ENCODE assay signal across 19 mouse cellular contexts in the genomic region with DNA sequence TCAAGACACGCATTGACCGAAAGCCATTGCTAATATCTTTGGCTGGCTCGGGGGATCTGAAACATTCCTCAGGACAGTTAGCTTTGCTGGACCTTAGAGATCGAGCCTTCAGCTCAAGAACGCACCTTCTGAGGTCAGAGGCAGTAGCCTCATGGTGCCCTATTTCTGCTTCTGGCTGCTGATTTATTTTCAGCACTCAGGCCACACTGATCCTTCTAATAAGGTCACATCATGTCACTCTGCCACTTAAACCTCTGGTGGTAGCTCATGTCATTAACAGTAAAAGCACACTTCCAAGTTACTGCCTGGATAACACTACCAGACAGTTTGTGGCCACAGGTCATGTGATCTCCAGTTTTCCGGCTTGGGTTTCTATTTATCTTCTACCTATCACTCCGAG.
DNase-seq lines count a peak whose midpoint lies in the region; ATAC-seq and TF ChIP-seq lines count a peak whose summit lies in the region.
"Had no signal": no experiment of that assay in that cellular context is flagged by ENCODE, and none has a peak within 500 bp of the region (broad histone marks: within the 10 kb centered on the region; RNA-seq: fewer than 3 reads in every experiment).

No protein-coding gene starts in this region.

- no peak overlapping the region for H3K27ac ChIP-seq in gastrocnemius, adult 2 months
- H3K27ac ChIP-seq in heart, embryonic 12.5 days (ENCODE audit: poor library complexity, severe bottlenecking): no peak overlapping the region
- no peak overlapping the region for H3K27ac ChIP-seq in heart, postnatal 0 days (ENCODE audit: low read depth)
- H3K27ac ChIP-seq in hindbrain, embryonic 13.5 days: no peak overlapping the region
- H3K27ac ChIP-seq: embryonic facial prominence, embryonic 12.5 days; forebrain, embryonic 15.5 days; hindbrain, embryonic 10.5 days; hindbrain, embryonic 15.5 days; kidney, embryonic 15.5 days had no signal

- H3K9ac ChIP-seq in heart, embryonic 12.5 days: no peak overlapping the region
- H3K9ac ChIP-seq in heart, postnatal 0 days (replicated peaks; ENCODE audit: low read depth, low read length): no peak overlapping the region
- no peak overlapping the region for H3K9ac ChIP-seq in hindbrain, embryonic 13.5 days
- H3K9ac ChIP-seq: embryonic facial prominence, embryonic 12.5 days; forebrain, embryonic 15.5 days; hindbrain, embryonic 15.5 days; kidney, embryonic 15.5 days had no signal

- H3K9me3 ChIP-seq in heart, embryonic 12.5 days (replicated peaks): 0 out of 2 replicates have a peak, but pooled peaks cover 2% of the 10 kb centered on the region
- H3K9me3 ChIP-seq in heart, postnatal 0 days (replicated peaks; ENCODE audit: control insufficient read depth, low read length): no peaks in the 10 kb centered on the region
- no peaks in the 10 kb centered on the region for H3K9me3 ChIP-seq in hindbrain, embryonic 13.5 days
- H3K9me3 ChIP-seq: embryonic facial prominence, embryonic 12.5 days; forebrain, embryonic 15.5 days; hindbrain, embryonic 10.5 days; hindbrain, embryonic 15.5 days; kidney, embryonic 15.5 days had no signal

- DNase-seq in gastrocnemius, adult 2 months: peak; percentile 21
- DNase-seq in gastrocnemius, postnatal 36 days: no peak
- peak; percentile 45 for DNase-seq in heart, adult 8-10 months (ENCODE audit: low spot score)
- peak; percentile 39 for DNase-seq in heart, postnatal 0 days (ENCODE audit: low spot score)
- DNase-seq in heart, postnatal 4 days: peak; percentile 28
- DNase-seq in cerebellum, adult 11-12 months: no peak
- DNase-seq: adrenal gland, postnatal 10 days; cerebellum, adult 11 months; cerebellum, adult 9-10 months; cerebellum, postnatal 25 days; kidney, adult 2 months had no signal

- ATAC-seq in heart, embryonic 12.5 days (ENCODE audit: insufficient number of reproducible peaks, low FRiP score): no peak
- peak; percentile 62 for ATAC-seq in heart, postnatal 0 days (ENCODE audit: insufficient read depth, low read depth)
- ATAC-seq in hindbrain, embryonic 13.5 days (ENCODE audit: low FRiP score): no peak
- ATAC-seq: forebrain, embryonic 15.5 days; intestine, embryonic 16.5 days had no signal

- 0 out of 2 replicates have a peak, but pooled peaks cover 4% of the 10 kb centered on the region for H3K4me1 ChIP-seq in heart, embryonic 12.5 days (replicated peaks)
- H3K4me1 ChIP-seq in heart, postnatal 0 days (ENCODE audit: control insufficient read depth, insufficient read depth): no peaks in the 10 kb centered on the region
- no peaks in the 10 kb centered on the region; the same call in 1 of the 2 replicates for H3K4me1 ChIP-seq in hindbrain, embryonic 13.5 days (replicated peaks)
- H3K4me1 ChIP-seq: embryonic facial prominence, embryonic 12.5 days; forebrain, embryonic 15.5 days; hindbrain, embryonic 10.5 days; hindbrain, embryonic 15.5 days; kidney, embryonic 15.5 days had no signal

- H3K36me3 ChIP-seq in heart, embryonic 12.5 days: no peaks in the 10 kb centered on the region
- no peaks in the 10 kb centered on the region for H3K36me3 ChIP-seq in heart, postnatal 0 days (replicated peaks; ENCODE audit: control insufficient read depth, insufficient read depth, low read length)
- H3K36me3 ChIP-seq in hindbrain, embryonic 13.5 days: no peaks in the 10 kb centered on the region
- H3K36me3 ChIP-seq: embryonic facial prominence, embryonic 12.5 days; forebrain, embryonic 15.5 days; hindbrain, embryonic 10.5 days; hindbrain, embryonic 15.5 days; kidney, embryonic 15.5 days had no signal

- WGBS in heart, embryonic 12.5 days: 66% methylated on average over 7 of the region's 7 CpGs
- WGBS in heart, postnatal 0 days: 50% methylated on average over 7 of the region's 7 CpGs
- 91% methylated on average over 7 of the region's 7 CpGs for WGBS in hindbrain, embryonic 13.5 days

- H3K27me3 ChIP-seq in heart, embryonic 12.5 days (replicated peaks): no peaks in the 10 kb centered on the region
- H3K27me3 ChIP-seq in heart, postnatal 0 days (ENCODE audit: control insufficient read depth, insufficient read depth, low read length): no peaks in the 10 kb centered on the region
- no peaks in the 10 kb centered on the region for H3K27me3 ChIP-seq in hindbrain, embryonic 13.5 days
- H3K27me3 ChIP-seq: embryonic facial prominence, embryonic 12.5 days; forebrain, embryonic 15.5 days; hindbrain, embryonic 15.5 days; kidney, embryonic 15.5 days had no signal

- intact Hi-C loops in gastrocnemius, adult 2 months (cut with DNase I): no loop called here
- intact Hi-C loops in gastrocnemius, postnatal 36 days (cut with DNase I): no loop called here

- no peak for TF ChIP-seq EP300 in heart, postnatal 0 days (IDR thresholded peaks at IDR 0.05; ENCODE audit: low read depth)

- H3K4me3 ChIP-seq in gastrocnemius, adult 2 months: no peak overlapping the region
- H3K4me3 ChIP-seq in heart, embryonic 12.5 days: no peak overlapping the region
- no peak overlapping the region for H3K4me3 ChIP-seq in heart, postnatal 0 days (ENCODE audit: low read depth, low read length)
- H3K4me3 ChIP-seq in hindbrain, embryonic 13.5 days: no peak overlapping the region
- H3K4me3 ChIP-seq: embryonic facial prominence, embryonic 12.5 days; forebrain, embryonic 15.5 days; hindbrain, embryonic 10.5 days; hindbrain, embryonic 15.5 days; kidney, embryonic 15.5 days had no signal

- H3K4me2 ChIP-seq in heart, embryonic 12.5 days: no peak overlapping the region
- no peak overlapping the region for H3K4me2 ChIP-seq in heart, postnatal 0 days (ENCODE audit: low read depth, low read length)
- no peak overlapping the region for H3K4me2 ChIP-seq in hindbrain, embryonic 13.5 days
- H3K4me2 ChIP-seq: embryonic facial prominence, embryonic 12.5 days; forebrain, embryonic 15.5 days; hindbrain, embryonic 15.5 days; kidney, embryonic 15.5 days had no signal

- TF ChIP-seq CTCF in gastrocnemius, adult 2 months (IDR thresholded peaks at IDR 0.05): no peak
- TF ChIP-seq CTCF in heart, postnatal 0 days (IDR thresholded peaks at IDR 0.05; ENCODE audit: low read depth): no peak

Comparison
In these comparisons a context has a peak if more than half of its experiments do, and no peak if none do; other contexts are left out.
1. DNase-seq: peak in gastrocnemius, adult 2 months (single experiment), heart, adult 8-10 months (single experiment), heart, postnatal 0 days (single experiment) and heart, postnatal 4 days (single experiment); none in gastrocnemius, postnatal 36 days (0 of 2) and cerebellum, adult 11-12 months (single experiment).